Mouse (Mus musculus) midbrain, postnatal 0 days (tissue): ENCODE data around the gene A930004D18Rik. TPM values are rescaled to one million over a fixed set of nuclear protein-coding genes. Genes with fewer than 3 reads are reported as not detected.
A peak's percentile ranks its signal among the peaks of the same experiment; 100 is the strongest.

Source experiments
- ATAC-seq: fragments of 200-750 bp; cut with Nextera tagmentation; 2 replicates; pipeline ENCODE4 v1.8.0; 2017; ENCODE audit warnings: moderate number of reproducible peaks, mild to moderate bottlenecking, moderate TSS enrichment, moderate library complexity; ENCODE audit not compliant: low FRiP score
- DNase-seq: peaks from one replicate; pipeline ENCODE4 v3.0.0-alpha.2; 2015; ENCODE audit warnings: low spot score
- H3K27ac ChIP-seq: fragments of 300-500 bp; sonication (generic); 2 replicates; pipeline ENCODE4 v1.5.1; 2014; ENCODE audit warnings: low read depth, mild to moderate bottlenecking, low read length, mixed read lengths
- H3K27me3 ChIP-seq: fragments of 300-500 bp; sonication (generic); 2 replicates; pipeline ENCODE4 v1.6.1; 2014; ENCODE audit warnings: low read length, control low read depth, mixed read lengths; ENCODE audit not compliant: insufficient read depth
- H3K36me3 ChIP-seq: fragments of 300-500 bp; sonication (generic); 2 replicates; pipeline ENCODE4 v1.6.1; 2014; ENCODE audit warnings: low read length, control low read depth, mixed read lengths; ENCODE audit not compliant: insufficient read depth
- H3K4me1 ChIP-seq: fragments of 300-500 bp; sonication (generic); 2 replicates; pipeline ENCODE4 v1.6.1; 2014; ENCODE audit warnings: mild to moderate bottlenecking, control low read depth, antibody characterized with exemption, low read length, mixed read lengths; ENCODE audit not compliant: insufficient read depth
- H3K4me2 ChIP-seq: fragments of 300-500 bp; sonication (generic); 2 replicates; pipeline ENCODE4 v1.6.1; 2014; ENCODE audit warnings: low read depth, mild to moderate bottlenecking, low read length, mixed read lengths; ENCODE audit not compliant: poor library complexity, severe bottlenecking
- H3K4me3 ChIP-seq: fragments of 300-500 bp; sonication (generic); 2 replicates; pipeline ENCODE4 v1.5.1; 2014; ENCODE audit warnings: low read depth, mild to moderate bottlenecking, low read length, moderate library complexity
- H3K9ac ChIP-seq: fragments of 300-500 bp; sonication (generic); replicated peaks from 2 replicates; pipeline ENCODE4 v1.6.1; 2014; ENCODE audit warnings: mild to moderate bottlenecking, low read length, moderate library complexity, mixed read lengths; ENCODE audit not compliant: poor library complexity, severe bottlenecking
- H3K9me3 ChIP-seq: fragments of 300-500 bp; sonication (generic); 2 replicates; pipeline ENCODE4 v1.6.1; 2016; ENCODE audit warnings: low read length, control low read depth
- CTCF ChIP-seq: IDR thresholded peaks from 2 replicates; pipeline ENCODE4 v1.5.1; 2016; ENCODE audit warnings: antibody characterized with exemption, mild to moderate bottlenecking
- WGBS: fragments of 180-500 bp; shearing (Covaris S2); extraction: QIAGEN DNeasy Blood & Tissue Kit; methylation state at CpG from one replicate; pipeline ENCODE4 v1.1.7; 2014; 5-methylcytosine and 5-hydroxymethylcytosine counted together
- polyA plus RNA-seq: library from polyadenylated mRNA; unstranded; fragments of >200 nt; fragmentation: Nextera tagmentation; extraction: Ambion mirVana; gene quantifications from 2 replicates; pipeline ENCODE4 v1.2.1, GENCODE M21; 2015
- total RNA-seq: library from RNA; depleted of rRNA; stranded (reverse); fragments of >200 nt; gene quantifications from 2 replicates; pipeline ENCODE4 v1.2.3, GENCODE M21; 2014

Gene A930004D18Rik
- total and polyA plus RNA-seq, 2 experiments from 2014 or later: 3.6 to 10.3 TPM

- TF ChIP-seq CTCF: no peak
- ATAC-seq (no peak), DNase-seq (no peak)
- WGBS: 21% methylated on average over 9 of the region's 9 CpGs
- Histone ChIP-seq H3K27me3 (no peaks in the 10 kb centered on the region), H3K36me3 (no peaks in the 10 kb centered on the region), H3K4me1 (no peaks in the 10 kb centered on the region), H3K27ac (peak overlapping the region; percentile 96), H3K9ac (peak overlapping the region; percentile 79), H3K4me2 (peak overlapping the region; percentile 91), H3K9me3 (no peaks in the 10 kb centered on the region), H3K4me3 (peak overlapping the region; percentile 68)
These were observed 20.7 kb upstream of the A930004D18Rik start for GRCm38 (mm10) chr2:18058146-18058708.

- Histone ChIP-seq H3K27ac (peak overlapping the region; percentile 96), H3K27me3 (no peaks in the 10 kb centered on the region), H3K9me3 (no peaks in the 10 kb centered on the region), H3K4me2 (peak overlapping the region; percentile 91), H3K36me3 (no peaks in the 10 kb centered on the region), H3K4me3 (peak overlapping the region; percentile 68), H3K4me1 (no peaks in the 10 kb centered on the region), H3K9ac (peak overlapping the region; percentile 79)
- TF ChIP-seq CTCF: no peak
- under 1% methylated on average over 47 of the region's 48 CpGs for whole genome bisulfite sequencing
- peak; percentile 11; the same call in 1 of the 2 replicates for ATAC-seq
- DNase-seq: peak; percentile 71
These were observed 20.0 kb upstream of the A930004D18Rik start for GRCm38 (mm10) chr2:18057336-18058145.

- WGBS: 0% methylated on average over 25 of the region's 50 CpGs
- Histone ChIP-seq H3K4me2 (peak overlapping the region; percentile 91), H3K27me3 (no peaks in the 10 kb centered on the region), H3K27ac (peak overlapping the region; percentile 96), H3K4me1 (no peaks in the 10 kb centered on the region), H3K36me3 (no peaks in the 10 kb centered on the region), H3K9me3 (no peaks in the 10 kb centered on the region), H3K9ac (peak overlapping the region; percentile 79), H3K4me3 (peak overlapping the region; percentile 68)
- ATAC-seq (peak; percentile 93), DNase-seq (peak; percentile 92)
- no peak for TF ChIP-seq CTCF
These were observed 19.3 kb upstream of the A930004D18Rik start for GRCm38 (mm10) chr2:18056786-18057255.

- under 1% methylated on average over 57 of the region's 66 CpGs for WGBS
- Histone ChIP-seq H3K9me3 (no peaks in the 10 kb centered on the region), H3K27me3 (no peaks in the 10 kb centered on the region), H3K4me2 (peak overlapping the region; percentile 91), H3K36me3 (no peaks in the 10 kb centered on the region), H3K27ac (peak overlapping the region; percentile 96), H3K9ac (peak overlapping the region; percentile 79), H3K4me1 (no peaks in the 10 kb centered on the region), H3K4me3 (peak overlapping the region; percentile 68)
- no peak for TF ChIP-seq CTCF
- ATAC-seq (peak; percentile 87), DNase-seq (peak; percentile 92)
These were observed 18.6 kb upstream of the A930004D18Rik start for GRCm38 (mm10) chr2:18055929-18056785.

- WGBS: 15% methylated on average over 20 of the region's 20 CpGs
- DNase-seq: no peak
These were observed 17.7 kb upstream of the A930004D18Rik start, which contains the start of gene Mllt10 for GRCm38 (mm10) chr2:18055016-18055928. TSS of gene Mllt10 (plus strand) at chr2:18055237.

More at GRCm38 (mm10) chr2:18055016-18055928, 17.7 kb upstream of the A930004D18Rik start, which contains the start of gene Mllt10:
- Histone ChIP-seq H3K9me3 (no peaks in the 10 kb centered on the region), H3K27me3 (no peaks in the 10 kb centered on the region), H3K4me1 (no peaks in the 10 kb centered on the region), H3K4me3 (peak within 1 kb of the TSS; percentile 68), H3K27ac (peak within 1 kb of the TSS; percentile 96), H3K9ac (peak within 1 kb of the TSS; percentile 79), H3K4me2 (peak within 1 kb of the TSS; percentile 91), H3K36me3 (no peaks in the 10 kb centered on the region)
- TF ChIP-seq CTCF: no peak
- no peak for ATAC-seq
